Comparison of ENCODE assay signal across 22 mouse cellular contexts in the genomic region with DNA sequence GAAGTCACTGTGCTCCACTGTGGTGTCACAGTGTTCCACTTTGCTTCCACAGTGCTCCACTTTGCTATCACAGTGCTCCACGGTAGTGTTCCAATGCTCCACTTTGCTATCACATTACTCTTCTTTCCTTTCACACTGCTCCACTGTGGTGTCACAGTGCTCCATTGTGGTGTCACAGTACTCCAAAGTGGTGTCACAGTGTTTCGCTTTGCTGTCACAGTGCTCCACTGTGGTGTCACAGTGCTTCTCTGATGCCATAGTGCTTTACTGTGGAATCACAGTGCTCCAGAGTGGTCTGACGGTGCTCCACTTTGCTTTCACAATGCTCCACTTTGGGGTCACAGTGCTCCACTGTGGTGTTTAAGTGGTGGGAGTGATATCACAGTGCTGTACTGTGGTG.
DNase-seq lines count a peak whose midpoint lies in the region; ATAC-seq lines count a peak whose summit lies in the region.
"Had no signal": no experiment of that assay in that cellular context is flagged by ENCODE, and none has a peak within 500 bp of the region (broad histone marks: within the 10 kb centered on the region; RNA-seq: fewer than 3 reads in every experiment).

No protein-coding gene starts in this region.

- DNase-seq in heart, embryonic 10.5 days (ENCODE audit: low spot score) = peak; percentile 71
- DNase-seq in testis, postnatal 10 days (ENCODE audit: low spot score) = peak; percentile 11
- no peak for DNase-seq in testis, postnatal 14 days (ENCODE audit: low spot score)
- DNase-seq: adrenal gland, adult 2 months; adrenal gland, postnatal 10 days; adrenal gland, postnatal 25 days; cerebellum, adult 11 months; cerebellum, adult 18-20 months; cerebellum, adult 8-10 months; cerebellum, adult 9-11 months; cerebellum, postnatal 14 days; cerebellum, postnatal 36 days; embryo, embryonic 11 days had no signal

- no peak overlapping the region for H3K27ac ChIP-seq in heart, embryonic 10.5 days
- H3K27ac ChIP-seq in heart, embryonic 12.5 days (ENCODE audit: poor library complexity, severe bottlenecking) = no peak overlapping the region
- H3K27ac ChIP-seq: embryonic facial prominence, embryonic 13.5 days; embryonic facial prominence, embryonic 15.5 days; forebrain, embryonic 10.5 days; forebrain, embryonic 12.5 days had no signal

- no peak overlapping the region for H3K4me2 ChIP-seq in heart, embryonic 12.5 days
- H3K4me2 ChIP-seq: embryonic facial prominence, embryonic 13.5 days; embryonic facial prominence, embryonic 15.5 days; forebrain, embryonic 12.5 days had no signal

- no peak for ATAC-seq in heart, embryonic 12.5 days (ENCODE audit: insufficient number of reproducible peaks, low FRiP score)
- ATAC-seq in megakaryocyte, adult 5-6 weeks (ENCODE audit: poor library complexity, severe bottlenecking) = no peak
- ATAC-seq: forebrain, embryonic 14.5 days had no signal

- 85% methylated on average over 3 of the region's 3 CpGs for WGBS in heart, embryonic 10.5 days
- 84% methylated on average over 3 of the region's 3 CpGs for WGBS in heart, embryonic 12.5 days

- no peaks in the 10 kb centered on the region for H3K27me3 ChIP-seq in heart, embryonic 10.5 days (ENCODE audit: insufficient read depth, poor library complexity, severe bottlenecking)
- H3K27me3 ChIP-seq in heart, embryonic 12.5 days (replicated peaks) = no peaks in the 10 kb centered on the region
- H3K27me3 ChIP-seq in megakaryocyte, embryonic 14.5 days (replicated peaks) = peaks cover 35% of the 10 kb centered on the region
- H3K27me3 ChIP-seq: embryonic facial prominence, embryonic 13.5 days; embryonic facial prominence, embryonic 15.5 days; forebrain, embryonic 12.5 days had no signal

- no peaks in the 10 kb centered on the region for H3K36me3 ChIP-seq in heart, embryonic 10.5 days
- H3K36me3 ChIP-seq in heart, embryonic 12.5 days = no peaks in the 10 kb centered on the region
- no peaks in the 10 kb centered on the region for H3K36me3 ChIP-seq in megakaryocyte, embryonic 14.5 days (replicated peaks; ENCODE audit: low read length)
- H3K36me3 ChIP-seq: embryonic facial prominence, embryonic 13.5 days; embryonic facial prominence, embryonic 15.5 days; forebrain, embryonic 10.5 days; forebrain, embryonic 12.5 days had no signal

- no peak overlapping the region for H3K4me3 ChIP-seq in heart, embryonic 10.5 days
- no peak overlapping the region for H3K4me3 ChIP-seq in heart, embryonic 12.5 days
- peak overlapping the region; percentile 2 for H3K4me3 ChIP-seq in megakaryocyte, embryonic 14.5 days (replicated peaks)
- H3K4me3 ChIP-seq: embryonic facial prominence, embryonic 13.5 days; embryonic facial prominence, embryonic 15.5 days; erythroblast, embryonic 14.5 days; forebrain, embryonic 10.5 days; forebrain, embryonic 12.5 days had no signal

- H3K4me1 ChIP-seq in heart, embryonic 10.5 days = no peaks in the 10 kb centered on the region
- no peaks in the 10 kb centered on the region for H3K4me1 ChIP-seq in heart, embryonic 12.5 days (replicated peaks)
- peaks cover 77% of the 10 kb centered on the region for H3K4me1 ChIP-seq in megakaryocyte, embryonic 14.5 days
- H3K4me1 ChIP-seq: embryonic facial prominence, embryonic 13.5 days; embryonic facial prominence, embryonic 15.5 days; forebrain, embryonic 10.5 days; forebrain, embryonic 12.5 days had no signal

- H3K9me3 ChIP-seq in heart, embryonic 10.5 days = 0 out of 2 replicates have a peak, but pooled peaks cover 3% of the 10 kb centered on the region
- H3K9me3 ChIP-seq in heart, embryonic 12.5 days (replicated peaks) = peaks cover 24% of the 10 kb centered on the region
- H3K9me3 ChIP-seq in megakaryocyte, embryonic 14.5 days = peaks cover 84% of the 10 kb centered on the region
- H3K9me3 ChIP-seq: embryonic facial prominence, embryonic 13.5 days; embryonic facial prominence, embryonic 15.5 days; forebrain, embryonic 10.5 days; forebrain, embryonic 12.5 days had no signal

- no peak overlapping the region for H3K9ac ChIP-seq in heart, embryonic 12.5 days
- H3K9ac ChIP-seq: embryonic facial prominence, embryonic 13.5 days; embryonic facial prominence, embryonic 15.5 days; forebrain, embryonic 12.5 days had no signal
